Mouse (Mus musculus): ENCODE results near the gene Myo18b.

DNA sequence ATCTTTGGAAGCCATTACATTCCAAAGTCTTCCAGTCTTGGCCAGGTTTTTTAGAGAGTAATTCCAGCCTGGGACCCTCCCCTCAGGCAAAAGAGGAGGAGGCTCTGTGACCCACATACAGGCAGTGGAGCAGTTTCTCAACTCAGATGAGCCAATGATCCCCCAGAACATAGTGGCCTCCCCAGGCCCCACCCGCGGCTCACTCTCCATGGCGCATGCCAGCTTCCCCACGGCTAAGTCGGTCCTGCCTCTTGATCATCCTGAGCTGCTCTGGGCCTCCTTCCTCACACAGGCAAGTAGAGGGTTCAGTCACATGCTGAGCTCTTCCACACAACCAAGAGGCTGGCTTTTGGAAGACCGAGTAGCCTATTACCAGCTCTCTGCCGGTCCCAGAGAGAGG is 7.5 kb downstream of the Myo18b start:
- no peak for TF ChIP-seq POLR2A (IDR thresholded peaks at IDR 0.05; ENCODE audit: borderline replicate concordance, extremely low read depth, low read depth, low read length)
- TF ChIP-seq CTCF (IDR thresholded peaks at IDR 0.05; ENCODE audit: insufficient read depth, low read length), result no peak

Measured in lung, adult 2 months (tissue).